In genomic region chr3:88544514-88544913, GRCm38 (mm10) we compare ENCODE assay signal across 8 mouse cellular contexts. TPM values are rescaled to one million over a fixed set of nuclear protein-coding genes. Genes with fewer than 3 reads are reported as not detected.
DNase-seq lines count a peak whose midpoint lies in the region; ATAC-seq and TF ChIP-seq lines count a peak whose summit lies in the region.
"Had no signal": no experiment of that assay in that cellular context is flagged by ENCODE, and none has a peak within 500 bp of the region (broad histone marks: within the 10 kb centered on the region; RNA-seq: fewer than 3 reads in every experiment).

No protein-coding gene starts in this region.

- H3K4me3 ChIP-seq in heart, postnatal 0 days (ENCODE audit: low read depth, low read length): no peak overlapping the region
- no peak overlapping the region for H3K4me3 ChIP-seq in heart, embryonic 10.5 days
- H3K4me3 ChIP-seq in MEL (ENCODE audit: control insufficient read depth in 1 of 2, insufficient read depth in 1 of 2, low read depth in 2 of 2, low read length in 2 of 2): peak overlapping the region; percentile 32 to 33; a peak in 2 of 4 replicates
- 0 out of 2 replicates have a peak overlapping the region, but pooled peaks have one; percentile 17 for H3K4me3 ChIP-seq in embryonic facial prominence, embryonic 10.5 days
- H3K4me3 ChIP-seq: hindbrain, embryonic 15.5 days had no signal

- peak; percentile 73 for TF ChIP-seq RAD21 in MEL (IDR thresholded peaks at IDR 0.05; ENCODE audit: low read depth, low read length)

- H3K27me3 ChIP-seq in heart, postnatal 0 days (ENCODE audit: control insufficient read depth, insufficient read depth, low read length): no peaks in the 10 kb centered on the region
- H3K27me3 ChIP-seq in heart, embryonic 10.5 days (ENCODE audit: insufficient read depth, poor library complexity, severe bottlenecking): no peaks in the 10 kb centered on the region
- H3K27me3 ChIP-seq in MEL (ENCODE audit: control insufficient read depth in 1 of 2, insufficient read depth in 2 of 2, low read length in 2 of 2): no peaks in the 10 kb centered on the region
- no peaks in the 10 kb centered on the region for H3K27me3 ChIP-seq in embryonic facial prominence, embryonic 10.5 days (replicated peaks; ENCODE audit: low read depth, poor library complexity, severe bottlenecking)
- H3K27me3 ChIP-seq: hindbrain, embryonic 15.5 days had no signal

- no peak for TF ChIP-seq EP300 in heart, postnatal 0 days (IDR thresholded peaks at IDR 0.05; ENCODE audit: low read depth)
- no peak for TF ChIP-seq EP300 in MEL (IDR thresholded peaks at IDR 0.05; ENCODE audit: low read depth in 1 of 2, low read length in 2 of 2)

- H3K36me3 ChIP-seq in heart, postnatal 0 days (replicated peaks; ENCODE audit: control insufficient read depth, insufficient read depth, low read length): no peaks in the 10 kb centered on the region
- peaks cover 14% of the 10 kb centered on the region; the same call in 1 of the 2 replicates for H3K36me3 ChIP-seq in heart, embryonic 10.5 days
- H3K36me3 ChIP-seq in MEL (ENCODE audit: control insufficient read depth in 1 of 2, insufficient read depth in 2 of 2, low read length in 2 of 2): peaks cover 0 to 12% of the 10 kb centered on the region in 2 experiments; a peak in 2 of 4 replicates
- H3K36me3 ChIP-seq in embryonic facial prominence, embryonic 10.5 days (replicated peaks): peaks cover 29% of the 10 kb centered on the region

- H3K79me2 ChIP-seq in MEL (ENCODE audit: control insufficient read depth, insufficient read depth, low read length, poor library complexity): no peaks in the 10 kb centered on the region

- H3K9me3 ChIP-seq in heart, postnatal 0 days (replicated peaks; ENCODE audit: control insufficient read depth, low read length): no peaks in the 10 kb centered on the region
- H3K9me3 ChIP-seq in heart, embryonic 10.5 days: no peaks in the 10 kb centered on the region
- H3K9me3 ChIP-seq in MEL (replicated peaks; ENCODE audit: insufficient read depth, low read length): no peaks in the 10 kb centered on the region
- H3K9me3 ChIP-seq in embryonic facial prominence, embryonic 10.5 days: no peaks in the 10 kb centered on the region
- H3K9me3 ChIP-seq: hindbrain, embryonic 15.5 days had no signal

- no peak overlapping the region for H3K27ac ChIP-seq in heart, postnatal 0 days (ENCODE audit: low read depth)
- no peak overlapping the region for H3K27ac ChIP-seq in heart, embryonic 10.5 days
- H3K27ac ChIP-seq in MEL (ENCODE audit: control insufficient read depth, low read depth, low read length): no peak overlapping the region
- 0 out of 2 replicates have a peak overlapping the region, but pooled peaks have one; percentile 24 for H3K27ac ChIP-seq in embryonic facial prominence, embryonic 10.5 days (replicated peaks)
- H3K27ac ChIP-seq: hindbrain, embryonic 15.5 days had no signal

- peak; percentile 64 for TF ChIP-seq CTCF in heart, postnatal 0 days (IDR thresholded peaks at IDR 0.05; ENCODE audit: low read depth)
- peak; percentile 75 to 82 (median 75) for TF ChIP-seq CTCF in MEL (IDR thresholded peaks at IDR 0.05 in 2 of 3, conservative IDR thresholded peaks at IDR 0.05 in 1 of 3; ENCODE audit: control insufficient read depth in 1 of 3, insufficient read depth in 1 of 3, low read depth in 2 of 3, low read length in 3 of 3, poor library complexity in 1 of 3, severe bottlenecking in 1 of 3)

- no peak for DNase-seq in heart, postnatal 0 days (ENCODE audit: low spot score)
- DNase-seq in heart, embryonic 10.5 days (ENCODE audit: low spot score): no peak
- peak; percentile 77 for DNase-seq in MEL (ENCODE audit: low read depth, low spot score)
- no peak for DNase-seq in embryonic facial prominence, embryonic 10.5 days (ENCODE audit: low spot score)
- DNase-seq in lung, postnatal 10 days: peak; percentile 63
- DNase-seq in left cerebral cortex, adult 8-10 months (ENCODE audit: low spot score in 2 of 2): no peak
- no peak for DNase-seq in left cerebral cortex, postnatal 25 days (ENCODE audit: low spot score in 2 of 2)

- H3K4me1 ChIP-seq in heart, postnatal 0 days (ENCODE audit: control insufficient read depth, insufficient read depth): peaks cover 11% of the 10 kb centered on the region; the same call in 1 of the 2 replicates
- peaks cover 39% of the 10 kb centered on the region for H3K4me1 ChIP-seq in heart, embryonic 10.5 days
- H3K4me1 ChIP-seq in MEL (ENCODE audit: control insufficient read depth in 1 of 2, insufficient read depth in 2 of 2, low read length in 2 of 2): peaks cover 17 to 24% of the 10 kb centered on the region in 2 experiments
- peaks cover 58% of the 10 kb centered on the region for H3K4me1 ChIP-seq in embryonic facial prominence, embryonic 10.5 days

- no peak overlapping the region for H3K9ac ChIP-seq in heart, postnatal 0 days (replicated peaks; ENCODE audit: low read depth, low read length)
- peak overlapping the region; percentile 6; the same call in 1 of the 2 replicates for H3K9ac ChIP-seq in MEL (ENCODE audit: control insufficient read depth, low read depth, low read length, poor library complexity, severe bottlenecking)
- H3K9ac ChIP-seq: hindbrain, embryonic 15.5 days had no signal

- no peak overlapping the region for H3K4me2 ChIP-seq in heart, postnatal 0 days (ENCODE audit: low read depth, low read length)
- H3K4me2 ChIP-seq: hindbrain, embryonic 15.5 days had no signal

- no peak for ATAC-seq in heart, postnatal 0 days (ENCODE audit: insufficient read depth, low read depth)

- 33% methylated on average over 5 of the region's 5 CpGs for WGBS in heart, postnatal 0 days
- WGBS in heart, embryonic 10.5 days: 39% methylated on average over 5 of the region's 5 CpGs
- 39% methylated on average over 5 of the region's 5 CpGs for WGBS in embryonic facial prominence, embryonic 10.5 days

- intact Hi-C loops in left cerebral cortex, postnatal 25 days (cut with DNase I): no loop called here

- TF ChIP-seq POLR2A in MEL (IDR thresholded peaks at IDR 0.05; ENCODE audit: control insufficient read depth in 1 of 2, insufficient read depth in 1 of 2, low read depth in 1 of 2, low read length in 2 of 2, poor library complexity in 1 of 2): no peak

RNA-seq across cellular contexts. Expression of gene Rab25, which starts 3.6 kb away (rescaled TPM):
- total RNA-seq in heart, postnatal 0 days (2014; rRNA removed; ENCODE audit: low replicate concordance): 0.39 and 2.5 TPM in 2 replicates
- 0.16 TPM in 1 of 2 replicates, not detected in the other for polyA plus RNA-seq in heart, postnatal 0 days (2015; fragmentation: Nextera tagmentation; extraction: Ambion mirVana)
- 1.1 and 1.6 TPM in 2 replicates for polyA plus RNA-seq in heart, embryonic 10.5 days (2016; fragmentation: Nextera tagmentation; extraction: Ambion mirVana)
- 0.75 and 0.96 TPM in 2 replicates for total RNA-seq in MEL (2012; rRNA removed)
- polyA plus RNA-seq in MEL (2012; ENCODE audit: insufficient read depth in 1 of 2, insufficient read length in 2 of 2, low read depth in 1 of 2, low replicate concordance in 2 of 2, missing spikeins in 1 of 2): 1 to 10 TPM in 1 of 2 experiments, not detected in 1; 1.9 TPM
- 4.9 and 5.8 TPM in 2 replicates for polyA plus RNA-seq in embryonic facial prominence, embryonic 10.5 days (2016; fragmentation: Nextera tagmentation; extraction: Ambion mirVana)
- not detected for total RNA-seq in left cerebral cortex, adult 8-10 months (2022)
- total RNA-seq in left cerebral cortex, postnatal 25 days (2021): not detected

RNA-seq across cellular contexts. Expression of gene Lamtor2, which starts 8.4 kb away (rescaled TPM):
- total RNA-seq in heart, postnatal 0 days (2014; rRNA removed; ENCODE audit: low replicate concordance): 3.6 and 34.6 TPM in 2 replicates
- polyA plus RNA-seq in heart, postnatal 0 days (2015; fragmentation: Nextera tagmentation; extraction: Ambion mirVana): 131 and 136 TPM in 2 replicates
- polyA plus RNA-seq in heart, embryonic 10.5 days (2016; fragmentation: Nextera tagmentation; extraction: Ambion mirVana): 154 and 190 TPM in 2 replicates
- 125 and 127 TPM in 2 replicates for total RNA-seq in MEL (2012; rRNA removed)
- polyA plus RNA-seq in MEL (2012; ENCODE audit: insufficient read depth in 1 of 2, insufficient read length in 2 of 2, low read depth in 1 of 2, low replicate concordance in 2 of 2, missing spikeins in 1 of 2): 100 to 1,000 TPM in 1 of 2 experiments, not detected in 1; 188 TPM
- polyA plus RNA-seq in embryonic facial prominence, embryonic 10.5 days (2016; fragmentation: Nextera tagmentation; extraction: Ambion mirVana): 158 and 161 TPM in 2 replicates
- total RNA-seq in left cerebral cortex, adult 8-10 months (2022): 100 to 1,000 TPM; 102 to 133 (median 110) TPM
- total RNA-seq in left cerebral cortex, postnatal 25 days (2021): 10 to 100 TPM; 96.9 to 99.5 TPM

RNA-seq across cellular contexts. Expression of gene Ubqln4, which starts 9.0 kb away (rescaled TPM):
- total RNA-seq in heart, postnatal 0 days (2014; rRNA removed; ENCODE audit: low replicate concordance): 74.9 and 82.4 TPM in 2 replicates
- 18.3 and 19.0 TPM in 2 replicates for polyA plus RNA-seq in heart, postnatal 0 days (2015; fragmentation: Nextera tagmentation; extraction: Ambion mirVana)
- 49.5 and 62.2 TPM in 2 replicates for polyA plus RNA-seq in heart, embryonic 10.5 days (2016; fragmentation: Nextera tagmentation; extraction: Ambion mirVana)
- total RNA-seq in MEL (2012; rRNA removed): 73.0 and 83.0 TPM in 2 replicates
- polyA plus RNA-seq in MEL (2012; ENCODE audit: insufficient read depth in 1 of 2, insufficient read length in 2 of 2, low read depth in 1 of 2, low replicate concordance in 2 of 2, missing spikeins in 1 of 2): 100 to 1,000 TPM in 1 of 2 experiments, 10 to 100 TPM in 1; 43.6 to 171 TPM
- polyA plus RNA-seq in embryonic facial prominence, embryonic 10.5 days (2016; fragmentation: Nextera tagmentation; extraction: Ambion mirVana): 68.6 and 77.9 TPM in 2 replicates
- total RNA-seq in left cerebral cortex, adult 8-10 months (2022): 100 to 1,000 TPM; 121 to 142 (median 129) TPM
- total RNA-seq in left cerebral cortex, postnatal 25 days (2021): 100 to 1,000 TPM; 128 to 129 TPM

RNA-seq across cellular contexts. Expression of gene Mex3a, which starts 12.3 kb away (rescaled TPM):
- total RNA-seq in heart, postnatal 0 days (2014; rRNA removed; ENCODE audit: low replicate concordance): 6.0 and 9.7 TPM in 2 replicates
- polyA plus RNA-seq in heart, postnatal 0 days (2015; fragmentation: Nextera tagmentation; extraction: Ambion mirVana): 2.6 and 2.7 TPM in 2 replicates
- 11.6 and 22.8 TPM in 2 replicates for polyA plus RNA-seq in heart, embryonic 10.5 days (2016; fragmentation: Nextera tagmentation; extraction: Ambion mirVana)
- 4.3 and 5.5 TPM in 2 replicates for total RNA-seq in MEL (2012; rRNA removed)
- 10 to 100 TPM in 1 of 2 experiments, not detected in 1; 10.1 TPM for polyA plus RNA-seq in MEL (2012; ENCODE audit: insufficient read depth in 1 of 2, insufficient read length in 2 of 2, low read depth in 1 of 2, low replicate concordance in 2 of 2, missing spikeins in 1 of 2)
- polyA plus RNA-seq in embryonic facial prominence, embryonic 10.5 days (2016; fragmentation: Nextera tagmentation; extraction: Ambion mirVana): 33.6 and 37.4 TPM in 2 replicates
- total RNA-seq in left cerebral cortex, adult 8-10 months (2022): 1 to 10 TPM; 2.3 to 3.1 (median 2.6) TPM
- 1 to 10 TPM; 2.8 to 3.0 TPM for total RNA-seq in left cerebral cortex, postnatal 25 days (2021)

RNA-seq across cellular contexts. Expression of gene Ssr2, which starts 31.2 kb away (rescaled TPM):
- 246 and 286 TPM in 2 replicates for total RNA-seq in heart, postnatal 0 days (2014; rRNA removed; ENCODE audit: low replicate concordance)
- 144 and 146 TPM in 2 replicates for polyA plus RNA-seq in heart, postnatal 0 days (2015; fragmentation: Nextera tagmentation; extraction: Ambion mirVana)
- polyA plus RNA-seq in heart, embryonic 10.5 days (2016; fragmentation: Nextera tagmentation; extraction: Ambion mirVana): 184 and 207 TPM in 2 replicates
- total RNA-seq in MEL (2012; rRNA removed): 500 and 594 TPM in 2 replicates
- polyA plus RNA-seq in MEL (2012; ENCODE audit: insufficient read depth in 1 of 2, insufficient read length in 2 of 2, low read depth in 1 of 2, low replicate concordance in 2 of 2, missing spikeins in 1 of 2): 100 to 1,000 TPM; 176 to 706 TPM
- polyA plus RNA-seq in embryonic facial prominence, embryonic 10.5 days (2016; fragmentation: Nextera tagmentation; extraction: Ambion mirVana): 229 and 231 TPM in 2 replicates
- 10 to 100 TPM; 85.5 to 93.2 (median 89.8) TPM for total RNA-seq in left cerebral cortex, adult 8-10 months (2022)
- total RNA-seq in left cerebral cortex, postnatal 25 days (2021): 100 to 1,000 TPM in 1 of 2 experiments, 10 to 100 TPM in 1; 97.7 to 106 TPM

Comparison
In these comparisons a context has a peak if more than half of its experiments do, and no peak if none do; other contexts are left out.
1. DNase-seq: peak in MEL (single experiment) and lung, postnatal 10 days (single experiment); none in heart, postnatal 0 days (single experiment), heart, embryonic 10.5 days (single experiment), embryonic facial prominence, embryonic 10.5 days (single experiment), left cerebral cortex, adult 8-10 months (0 of 2) and left cerebral cortex, postnatal 25 days (0 of 2).
2. H3K4me3 ChIP-seq: peak in MEL (2 of 2) and embryonic facial prominence, embryonic 10.5 days (single experiment); none in heart, postnatal 0 days (single experiment) and heart, embryonic 10.5 days (single experiment).